Mouse (Mus musculus) intestine, embryonic 16.5 days (tissue): ENCODE measurements at regions not wholly inside any gene's neighbourhood (a gene's known extent, or its start where the extent isn't known, plus 50 kb on each side); places are given as distances from the start of the nearest gene placed in this dataset.

ENCODE experiments used
- ATAC-seq: fragments of 200-750 bp; cut with Nextera tagmentation; 2 replicates; pipeline ENCODE4 v1.8.0; 2017; ENCODE audit warnings: moderate TSS enrichment, moderate library complexity
- H3K27ac ChIP-seq: fragments of 300-500 bp; sonication (generic); 2 replicates; pipeline ENCODE4 v1.5.1; 2014; ENCODE audit warnings: mild to moderate bottlenecking, low read length
- H3K27me3 ChIP-seq: fragments of 300-500 bp; sonication (generic); replicated peaks from 2 replicates; pipeline ENCODE4 v1.6.1; 2014; ENCODE audit warnings: low read length, control low read depth, mixed read lengths; ENCODE audit not compliant: control insufficient read depth, insufficient read depth
- H3K36me3 ChIP-seq: fragments of 300-500 bp; sonication (generic); 2 replicates; pipeline ENCODE4 v1.6.1; 2014; ENCODE audit warnings: low read length, control low read depth; ENCODE audit not compliant: control insufficient read depth, insufficient read depth
- H3K4me1 ChIP-seq: fragments of 300-500 bp; sonication (generic); 2 replicates; pipeline ENCODE4 v1.6.1; 2014; ENCODE audit warnings: low read length, control low read depth, mixed read lengths; ENCODE audit not compliant: control insufficient read depth, insufficient read depth
- H3K4me2 ChIP-seq: fragments of 300-500 bp; sonication (generic); 2 replicates; pipeline ENCODE4 v1.6.1; 2014; ENCODE audit warnings: low read depth, low read length, control low read depth
- H3K4me3 ChIP-seq: fragments of 300-500 bp; sonication (generic); 2 replicates; pipeline ENCODE4 v1.5.1; 2014; ENCODE audit warnings: mild to moderate bottlenecking, low read length
- H3K9ac ChIP-seq: fragments of 300-500 bp; sonication (generic); 2 replicates; pipeline ENCODE4 v1.6.1; 2014; ENCODE audit warnings: low read depth, low read length
- H3K9me3 ChIP-seq: fragments of 300-500 bp; sonication (generic); 2 replicates; pipeline ENCODE4 v1.6.1; 2016; ENCODE audit warnings: low read length, control low read depth; ENCODE audit not compliant: control insufficient read depth
- WGBS: fragments of 180-500 bp; shearing (Covaris S2); extraction: QIAGEN DNeasy Blood & Tissue Kit; methylation state at CpG from one replicate; pipeline ENCODE4 v1.1.7; 2014; 5-methylcytosine and 5-hydroxymethylcytosine counted together

GRCm38 (mm10) chr10:8136662-8137061, 180.6 kb upstream of the Tab2 start:
- 76% methylated on average over 3 of the region's 3 CpGs for WGBS

GRCm38 (mm10) chr10:8135272-8135671, 179.2 kb upstream of the Tab2 start:
- no peak for ATAC-seq
- H3K9me3 ChIP-seq, result no peaks in the 10 kb centered on the region
- WGBS, result 48% methylated on average over 7 of the region's 7 CpGs

More at GRCm38 (mm10) chr10:8136662-8137061, 180.6 kb upstream of the Tab2 start:
- Histone ChIP-seq H3K4me1 (no peaks in the 10 kb centered on the region), H3K9ac (no peak overlapping the region), H3K36me3 (no peaks in the 10 kb centered on the region), H3K4me2 (no peak overlapping the region), H3K9me3 (no peaks in the 10 kb centered on the region), H3K4me3 (no peak overlapping the region), H3K27me3 (no peaks in the 10 kb centered on the region), H3K27ac (no peak overlapping the region)
- no peak for ATAC-seq

GRCm38 (mm10) chr10:8134398-8134797, 178.4 kb upstream of the Tab2 start:
- H3K4me2 ChIP-seq, result no peak overlapping the region
- H3K27ac ChIP-seq, result no peak overlapping the region
- H3K9ac ChIP-seq, result no peak overlapping the region
- 93% methylated on average over 1 of the region's 1 CpGs for WGBS
- H3K36me3 ChIP-seq, result no peaks in the 10 kb centered on the region
- ATAC-seq, result no peak
- H3K4me1 ChIP-seq, result peaks cover 2% of the 10 kb centered on the region; the same call in 1 of the 2 replicates
- no peaks in the 10 kb centered on the region for H3K9me3 ChIP-seq
- no peaks in the 10 kb centered on the region for H3K27me3 ChIP-seq
- no peak overlapping the region for H3K4me3 ChIP-seq

More at GRCm38 (mm10) chr10:8135272-8135671, 179.2 kb upstream of the Tab2 start:
- H3K27ac ChIP-seq, result no peak overlapping the region
- H3K27me3 ChIP-seq, result no peaks in the 10 kb centered on the region
- no peaks in the 10 kb centered on the region for H3K36me3 ChIP-seq
- H3K4me3 ChIP-seq, result no peak overlapping the region
- peaks cover 2% of the 10 kb centered on the region; the same call in 1 of the 2 replicates for H3K4me1 ChIP-seq
- no peak overlapping the region for H3K9ac ChIP-seq
- H3K4me2 ChIP-seq, result no peak overlapping the region

GRCm38 (mm10) chr10:8133451-8133952, 177.5 kb upstream of the Tab2 start:
- 32% methylated on average over 13 of the region's 13 CpGs for WGBS
- peak; percentile 45; the same call in 1 of the 2 replicates for ATAC-seq

GRCm38 (mm10) chr10:8132795-8133194, 176.8 kb upstream of the Tab2 start:
- no peaks in the 10 kb centered on the region for H3K36me3 ChIP-seq
- no peak overlapping the region for H3K4me2 ChIP-seq
- H3K27ac ChIP-seq, result no peak overlapping the region
- WGBS, result 79% methylated on average over 2 of the region's 2 CpGs
- no peaks in the 10 kb centered on the region for H3K9me3 ChIP-seq
- H3K27me3 ChIP-seq, result no peaks in the 10 kb centered on the region
- no peak overlapping the region for H3K9ac ChIP-seq
- peaks cover 2% of the 10 kb centered on the region; the same call in 1 of the 2 replicates for H3K4me1 ChIP-seq
- H3K4me3 ChIP-seq, result no peak overlapping the region
- ATAC-seq, result no peak

More at GRCm38 (mm10) chr10:8133451-8133952, 177.5 kb upstream of the Tab2 start:
- Histone ChIP-seq H3K4me1 (peaks cover 2% of the 10 kb centered on the region; the same call in 1 of the 2 replicates), H3K4me3 (0 out of 2 replicates have a peak overlapping the region, but pooled peaks have one; percentile 7), H3K9me3 (no peaks in the 10 kb centered on the region), H3K4me2 (0 out of 2 replicates have a peak overlapping the region, but pooled peaks have one; percentile 16), H3K36me3 (no peaks in the 10 kb centered on the region), H3K27ac (no peak overlapping the region), H3K9ac (no peak overlapping the region), H3K27me3 (no peaks in the 10 kb centered on the region)

GRCm38 (mm10) chr10:8130472-8131241, 174.6 kb upstream of the Tab2 start:
- no peak overlapping the region for H3K9ac ChIP-seq
- no peaks in the 10 kb centered on the region for H3K27me3 ChIP-seq

GRCm38 (mm10) chr10:8130057-8130456, 174.0 kb upstream of the Tab2 start:
- no peak for ATAC-seq
- H3K4me2 ChIP-seq, result peak overlapping the region; percentile 38; the same call in 1 of the 2 replicates
- 53% methylated on average over 8 of the region's 8 CpGs for WGBS

More at GRCm38 (mm10) chr10:8130472-8131241, 174.6 kb upstream of the Tab2 start:
- no peak overlapping the region for H3K27ac ChIP-seq
- no peaks in the 10 kb centered on the region for H3K9me3 ChIP-seq
- peak overlapping the region; percentile 38 for H3K4me2 ChIP-seq
- 37% methylated on average over 18 of the region's 18 CpGs for WGBS
- H3K4me1 ChIP-seq, result peaks cover 2% of the 10 kb centered on the region; the same call in 1 of the 2 replicates
- ATAC-seq, result peak; percentile 69
- no peak overlapping the region; the same call in 1 of the 2 replicates for H3K4me3 ChIP-seq
- no peaks in the 10 kb centered on the region for H3K36me3 ChIP-seq

GRCm38 (mm10) chr10:8124124-8124523, 168.1 kb upstream of the Tab2 start:
- 96% methylated on average over 1 of the region's 1 CpGs for WGBS
- H3K9me3 ChIP-seq, result no peaks in the 10 kb centered on the region
- ATAC-seq, result no peak

More at GRCm38 (mm10) chr10:8130057-8130456, 174.0 kb upstream of the Tab2 start:
- no peak overlapping the region for H3K27ac ChIP-seq
- no peaks in the 10 kb centered on the region for H3K27me3 ChIP-seq
- H3K9ac ChIP-seq, result no peak overlapping the region
- no peaks in the 10 kb centered on the region for H3K36me3 ChIP-seq
- no peak overlapping the region for H3K4me3 ChIP-seq
- H3K4me1 ChIP-seq, result peaks cover 2% of the 10 kb centered on the region; the same call in 1 of the 2 replicates
- no peaks in the 10 kb centered on the region for H3K9me3 ChIP-seq

GRCm38 (mm10) chr10:8121895-8122294, 165.9 kb upstream of the Tab2 start:
- H3K4me1 ChIP-seq, result no peaks in the 10 kb centered on the region
- no peak overlapping the region for H3K4me2 ChIP-seq
- no peaks in the 10 kb centered on the region for H3K27me3 ChIP-seq
- H3K4me3 ChIP-seq, result no peak overlapping the region
- H3K36me3 ChIP-seq, result no peaks in the 10 kb centered on the region
- H3K27ac ChIP-seq, result no peak overlapping the region
- WGBS, result 47% methylated on average over 4 of the region's 4 CpGs
- no peaks in the 10 kb centered on the region for H3K9me3 ChIP-seq
- no peak for ATAC-seq
- H3K9ac ChIP-seq, result no peak overlapping the region

More at GRCm38 (mm10) chr10:8124124-8124523, 168.1 kb upstream of the Tab2 start:
- H3K27ac ChIP-seq, result no peak overlapping the region
- no peaks in the 10 kb centered on the region for H3K27me3 ChIP-seq
- no peak overlapping the region for H3K4me2 ChIP-seq
- H3K4me3 ChIP-seq, result no peak overlapping the region
- no peak overlapping the region for H3K9ac ChIP-seq
- H3K4me1 ChIP-seq, result no peaks in the 10 kb centered on the region
- no peaks in the 10 kb centered on the region for H3K36me3 ChIP-seq
